Mouse (Mus musculus): Measurements from ENCODE around the gene Usp32.

Gene Usp32

DNA sequence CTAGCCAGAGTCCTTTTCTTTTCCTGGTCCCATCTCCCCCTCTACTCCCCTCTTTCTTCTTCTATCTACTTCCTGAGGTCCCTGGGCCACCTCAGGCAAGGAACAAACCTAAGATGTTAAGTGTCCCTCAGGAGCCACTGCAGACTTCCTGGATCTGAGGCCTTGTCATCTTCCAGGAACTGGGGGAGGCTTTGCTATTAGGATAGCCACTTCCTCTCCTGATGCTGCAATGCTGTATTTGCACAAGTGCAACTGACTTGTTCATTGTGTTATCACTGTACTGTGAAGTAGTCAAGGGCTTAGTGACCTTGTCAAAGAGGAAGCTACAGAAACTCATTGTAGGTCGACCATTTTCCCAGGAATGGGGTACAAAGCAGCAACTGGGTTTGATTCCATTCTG, 160.6 kb downstream of the Usp32 start:
- DNase-seq (ENCODE audit: low spot score in 2 of 2) = no peak

DNA sequence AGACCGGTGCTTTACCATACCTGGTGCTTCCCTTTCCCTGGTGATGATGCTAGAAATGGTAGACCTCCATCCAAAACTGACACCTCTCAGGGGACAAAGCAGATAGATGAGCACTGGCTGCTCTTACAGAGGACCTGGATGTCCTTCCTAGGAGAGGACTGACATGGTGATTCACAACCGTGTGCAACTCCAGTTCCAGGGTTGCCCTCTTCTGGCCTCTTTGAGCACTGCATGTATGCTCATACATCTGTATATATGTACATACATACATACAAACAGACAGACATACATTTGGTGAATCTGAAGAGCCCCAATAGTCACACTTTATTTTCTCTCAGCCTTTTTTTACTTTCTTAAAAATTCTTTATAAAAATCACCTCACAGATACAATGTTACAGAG, 161.8 kb downstream of the Usp32 start:
- peak in 1 of 2 experiments; percentile 68 for DNase-seq (ENCODE audit: low spot score in 2 of 2)

DNA sequence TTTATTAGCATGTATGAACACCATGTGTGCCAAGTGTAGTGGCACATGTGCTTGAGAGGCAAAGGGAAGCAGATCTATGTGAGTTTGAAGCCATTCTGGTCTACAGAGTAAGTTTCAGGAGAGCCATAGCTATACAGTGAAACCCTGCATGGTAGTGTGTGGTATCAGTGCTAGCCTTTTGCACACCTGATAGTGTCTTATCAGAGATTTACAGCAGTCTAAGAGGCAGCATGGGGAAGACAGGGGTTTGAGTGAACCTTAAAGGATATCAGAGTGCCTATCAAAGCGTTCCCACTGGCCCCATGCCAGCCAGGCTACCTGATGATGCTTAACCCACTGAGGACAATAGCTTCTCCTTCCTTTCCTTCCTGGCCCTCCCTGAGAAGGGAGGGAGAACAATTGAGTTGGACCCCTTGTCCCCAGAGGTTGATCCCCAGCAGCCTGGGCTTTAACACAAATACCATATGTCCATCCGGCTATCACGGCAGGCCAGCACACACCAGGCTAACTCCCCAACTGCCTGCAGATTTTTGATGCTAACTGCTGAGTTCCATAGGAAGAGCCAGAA, 162.5 kb downstream of the Usp32 start:
- no peak for DNase-seq (ENCODE audit: low spot score in 2 of 2)

DNA sequence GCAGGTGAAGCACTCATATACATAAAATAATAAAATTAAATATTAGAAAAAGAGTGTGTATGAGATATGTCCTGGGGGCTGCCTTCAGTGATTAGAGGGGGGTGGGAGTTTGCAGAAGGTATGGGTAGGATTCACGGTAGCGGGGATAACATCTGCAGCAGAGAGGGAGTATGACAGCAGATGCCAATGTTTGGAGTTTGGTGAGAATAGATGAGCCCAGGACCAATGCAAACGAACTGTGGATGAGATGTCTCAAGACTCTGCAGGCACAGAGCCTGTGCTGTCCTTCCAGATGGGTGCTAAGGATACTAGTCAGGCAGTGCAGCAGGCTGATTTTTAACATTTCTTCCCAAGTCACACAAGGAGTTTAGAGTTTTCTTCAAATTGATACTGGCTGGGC, 163.3 kb downstream of the Usp32 start:
- DNase-seq (ENCODE audit: low spot score in 2 of 2) = no peak

DNA sequence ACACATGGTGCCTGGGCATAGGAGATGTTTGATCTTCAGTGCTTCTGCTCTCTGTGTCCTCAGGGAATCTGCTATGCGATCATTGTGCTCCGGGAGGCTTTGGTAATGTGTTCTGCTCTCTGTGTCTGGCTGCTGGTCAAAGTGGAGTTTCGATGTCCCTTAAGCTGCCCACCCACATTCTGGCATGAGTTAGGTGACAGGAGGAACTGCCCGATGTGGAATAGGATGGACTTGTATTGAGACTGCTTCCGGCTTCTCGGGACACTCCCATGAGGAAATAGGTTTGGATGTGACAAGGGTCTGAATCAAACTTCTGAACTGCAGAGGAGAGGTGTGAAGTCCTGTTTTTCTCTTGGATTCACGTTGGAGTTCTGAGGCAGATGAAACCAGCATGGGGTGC, 165.4 kb downstream of the Usp32 start:
- no peak for DNase-seq (ENCODE audit: low spot score in 2 of 2)

DNA sequence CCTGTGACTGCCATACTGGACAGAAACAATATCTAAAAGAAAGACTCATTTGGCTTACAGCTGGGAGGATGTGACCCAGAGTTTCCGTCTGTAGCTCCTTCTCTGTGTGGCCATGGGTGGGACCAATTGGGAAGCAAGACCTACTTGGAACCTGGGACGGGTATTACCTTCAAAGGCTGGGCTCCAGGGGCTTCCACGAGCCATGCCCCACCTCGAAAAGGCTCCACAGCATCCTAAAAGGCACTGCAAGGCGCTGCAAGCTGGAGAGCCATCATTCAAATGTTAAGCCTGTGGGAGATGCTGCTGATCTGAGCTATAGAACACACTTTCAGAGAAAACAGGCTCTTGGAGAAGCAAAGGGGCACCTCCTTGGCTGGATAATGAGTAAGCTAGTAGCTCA, 166.3 kb downstream of the Usp32 start:
- DNase-seq (ENCODE audit: low spot score in 2 of 2) = no peak

GRCm38 (mm10) chr11:84972067-84972466, 167.9 kb downstream of the Usp32 start:
- DNase-seq (ENCODE audit: low spot score in 2 of 2) = no peak

DNA sequence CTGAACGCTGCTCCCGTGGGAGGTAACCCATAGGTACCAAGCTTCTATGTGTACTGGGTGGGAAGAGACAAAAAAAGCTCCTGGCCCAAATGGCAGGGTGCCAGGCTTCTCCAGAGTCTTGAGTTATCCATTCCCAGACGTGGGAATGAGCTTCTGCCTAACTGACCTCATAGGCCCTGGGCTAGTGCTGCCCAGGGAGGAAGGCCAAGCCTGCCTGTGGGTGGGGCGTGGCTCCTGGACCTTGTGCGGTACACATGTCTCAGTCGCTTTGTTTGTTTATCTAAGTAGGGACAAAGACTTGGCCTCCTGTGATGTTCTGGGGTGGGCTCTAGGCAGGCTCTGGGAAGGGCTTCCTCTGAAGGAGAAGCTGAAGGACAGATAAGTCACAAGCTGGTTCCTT, 171.2 kb downstream of the Usp32 start:
- peak; percentile 53 to 60 for DNase-seq (ENCODE audit: low spot score in 2 of 2)

- DNase-seq (ENCODE audit: low spot score in 2 of 2) = no peak
These were observed 171.7 kb downstream of the Usp32 start for GRCm38 (mm10) chr11:84968309-84968708.

DNA sequence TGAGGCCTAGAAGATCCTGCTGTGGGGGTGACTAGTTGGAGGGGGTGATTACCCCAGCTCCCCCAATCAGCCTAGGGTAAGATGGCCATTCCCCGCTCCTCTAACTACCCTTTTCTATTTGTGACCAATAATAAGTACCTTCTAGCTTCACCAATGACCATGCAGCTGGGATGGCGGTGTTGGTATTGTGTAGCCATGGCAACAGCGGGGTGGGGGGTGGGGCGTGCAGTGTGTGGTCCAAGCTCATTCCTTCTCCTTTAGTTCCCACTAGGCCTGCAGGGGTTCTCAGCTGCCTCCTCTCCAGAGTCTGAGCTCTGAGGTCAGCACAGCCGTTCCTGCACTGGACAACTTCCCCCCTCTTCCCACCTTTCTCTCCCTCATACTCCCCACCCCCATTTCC, 172.8 kb downstream of the Usp32 start:
- no peak for DNase-seq (ENCODE audit: low spot score in 2 of 2)

DNA sequence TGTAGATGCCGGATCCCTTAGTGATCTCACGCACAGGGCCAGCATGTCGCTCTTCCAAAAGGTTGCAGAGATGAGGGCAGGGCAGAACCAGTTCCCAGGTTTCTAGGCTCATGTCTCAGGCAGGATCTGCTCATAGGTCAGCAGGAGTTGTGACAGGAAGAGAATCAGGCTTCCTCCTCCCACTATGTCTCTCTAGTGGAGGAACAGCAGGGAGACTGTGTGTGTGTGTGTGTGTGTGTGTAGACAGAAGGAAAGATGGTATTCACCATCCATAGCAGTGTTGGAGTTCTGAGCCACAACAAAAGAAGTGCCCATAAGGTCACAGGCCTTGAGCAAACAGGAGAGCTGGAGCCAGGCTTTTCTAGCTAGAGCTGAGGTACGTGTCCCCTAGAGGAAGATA, 173.3 kb downstream of the Usp32 start:
- DNase-seq (ENCODE audit: low spot score in 2 of 2) = no peak

DNA sequence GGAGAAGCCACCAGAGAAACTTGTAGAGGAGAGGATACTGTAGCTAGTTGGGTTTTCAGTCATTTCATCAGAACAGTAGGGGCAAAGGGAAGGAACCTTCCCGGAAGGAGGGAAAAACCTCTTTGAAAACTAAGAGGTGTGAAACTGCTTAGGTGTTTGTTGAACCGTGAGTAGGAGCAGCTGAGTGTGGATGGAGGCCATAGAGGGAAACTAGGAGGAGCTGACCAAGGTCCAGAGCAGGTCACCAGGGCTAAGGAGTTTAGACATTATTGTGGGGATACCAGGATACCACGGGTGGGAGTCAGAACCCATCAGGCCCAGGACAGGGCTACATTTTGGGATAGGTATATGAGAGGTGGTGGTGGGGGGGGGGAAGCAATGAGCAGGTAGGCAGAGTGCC, 176.4 kb downstream of the Usp32 start:
- DNase-seq (ENCODE audit: low spot score in 2 of 2) = no peak

- no peak for DNase-seq (ENCODE audit: low spot score in 2 of 2)
These were observed 177.4 kb downstream of the Usp32 start for GRCm38 (mm10) chr11:84962536-84962935.

GRCm38 (mm10) chr11:84961571-84961970, 178.4 kb downstream of the Usp32 start:
- no peak for DNase-seq (ENCODE audit: low spot score in 2 of 2)

- no peak for DNase-seq (ENCODE audit: low spot score in 2 of 2)
These were observed 179.2 kb downstream of the Usp32 start for GRCm38 (mm10) chr11:84960780-84961179.

GRCm38 (mm10) chr11:84960291-84960690, 179.7 kb downstream of the Usp32 start:
- no peak for DNase-seq (ENCODE audit: low spot score in 2 of 2)

DNA sequence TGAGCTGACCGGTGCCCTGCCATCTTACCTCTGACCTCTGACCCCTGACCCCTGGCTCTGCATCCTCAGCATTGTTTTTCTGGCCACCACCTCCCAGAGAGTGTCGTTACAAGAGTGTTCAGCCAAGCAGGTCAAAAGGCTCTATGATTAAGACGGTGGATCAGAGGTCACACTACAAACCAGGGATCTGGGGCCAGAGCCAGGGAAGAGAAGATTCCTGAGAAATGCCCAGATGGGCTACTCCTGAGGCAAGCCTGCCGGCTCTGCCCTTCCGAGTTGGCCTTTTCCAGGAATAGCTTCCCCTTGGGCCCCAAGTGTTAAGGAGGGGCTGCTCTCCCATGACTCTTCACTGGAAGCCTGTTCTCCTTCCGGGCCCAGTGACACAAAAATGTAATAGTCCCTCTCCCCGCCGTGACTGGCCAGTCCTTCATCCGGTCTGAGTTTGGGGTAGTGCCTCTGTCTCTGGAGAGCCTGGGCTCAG, 180.2 kb downstream of the Usp32 start:
- no peak for DNase-seq (ENCODE audit: low spot score in 2 of 2)

DNA sequence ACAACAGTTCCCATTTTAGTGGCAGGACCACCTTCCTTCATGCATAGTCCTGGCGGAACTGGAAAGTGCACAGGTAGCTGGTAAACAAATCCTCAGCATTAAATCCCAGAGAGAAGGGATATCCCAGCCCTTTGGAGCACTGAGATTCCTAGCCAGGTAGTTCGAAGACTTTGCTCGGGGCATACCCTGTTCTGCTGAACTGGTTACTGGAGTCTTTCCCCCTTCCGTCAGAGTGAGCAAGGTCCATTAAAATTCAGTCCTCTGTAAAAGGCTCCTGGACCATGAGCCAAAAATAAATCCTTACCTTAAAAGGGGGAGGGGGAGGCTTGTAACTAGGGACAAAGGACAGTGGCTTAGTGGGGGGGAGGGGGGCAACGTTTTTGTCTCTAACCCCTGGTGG, 180.8 kb downstream of the Usp32 start:
- no peak for DNase-seq (ENCODE audit: low spot score in 2 of 2)

DNA sequence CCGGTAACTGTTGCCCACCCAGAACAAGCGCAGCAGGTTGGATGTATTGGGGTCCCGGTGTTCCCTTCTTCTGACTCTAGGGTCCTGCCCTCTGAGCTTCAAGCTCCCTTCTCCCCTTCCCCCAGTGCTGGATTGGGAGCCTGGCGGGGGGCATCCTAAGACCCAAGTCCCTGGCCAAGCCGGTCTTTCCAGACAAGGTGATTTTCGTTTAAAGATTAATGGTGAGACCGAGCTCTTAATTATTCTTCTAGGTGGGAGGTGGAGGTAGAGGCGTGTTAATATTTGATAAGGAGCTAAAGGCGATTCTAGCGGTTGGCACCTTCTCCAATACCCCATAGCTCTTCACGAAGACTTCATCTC, 181.7 kb downstream of the Usp32 start:
- no peak for DNase-seq (ENCODE audit: low spot score in 2 of 2)

DNA sequence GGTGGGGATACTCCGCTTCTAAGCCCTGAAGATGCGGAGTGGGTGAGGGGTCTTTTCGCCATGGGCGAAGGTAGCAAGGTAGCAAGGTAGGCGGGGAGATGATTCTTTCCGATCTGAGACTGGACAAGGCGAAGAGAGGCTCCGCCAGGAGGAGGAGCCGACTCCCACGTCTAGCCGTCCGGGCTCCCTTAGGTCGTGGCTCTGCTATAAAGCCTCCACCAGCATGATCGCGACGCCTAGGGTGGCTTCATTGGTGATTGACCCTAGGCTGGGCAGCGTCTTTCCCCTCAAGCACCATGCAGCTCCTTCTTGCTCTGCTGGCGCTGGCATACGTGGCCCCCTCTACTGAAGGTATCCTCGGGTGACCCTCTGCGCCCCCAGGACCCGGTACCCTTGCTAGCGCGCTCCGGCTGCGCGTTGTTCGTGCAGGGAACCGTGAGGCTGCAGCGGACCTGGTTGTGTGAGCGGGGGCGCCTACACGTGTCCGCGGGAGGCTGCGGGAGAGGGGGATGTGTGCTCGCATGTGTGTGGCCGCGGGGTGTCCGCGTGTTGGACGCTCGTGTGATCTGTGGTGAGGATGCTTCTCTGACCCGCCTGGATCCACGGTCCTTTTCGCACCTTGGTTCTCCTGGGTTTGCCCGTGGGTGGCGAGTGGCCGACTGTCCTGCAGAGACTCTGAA, 182.2 kb downstream of the Usp32 start, which contains the start of gene Car4:
Gene Car4, plus strand, starts transcription at position 196 of the 680 bp plus-strand sequence.
- DNase-seq (ENCODE audit: low spot score in 2 of 2) = peak in 1 of 2 experiments; percentile 48

- DNase-seq (ENCODE audit: low spot score in 2 of 2) = no peak
These were observed 182.8 kb downstream of the Usp32 start for GRCm38 (mm10) chr11:84957171-84957570.

DNA sequence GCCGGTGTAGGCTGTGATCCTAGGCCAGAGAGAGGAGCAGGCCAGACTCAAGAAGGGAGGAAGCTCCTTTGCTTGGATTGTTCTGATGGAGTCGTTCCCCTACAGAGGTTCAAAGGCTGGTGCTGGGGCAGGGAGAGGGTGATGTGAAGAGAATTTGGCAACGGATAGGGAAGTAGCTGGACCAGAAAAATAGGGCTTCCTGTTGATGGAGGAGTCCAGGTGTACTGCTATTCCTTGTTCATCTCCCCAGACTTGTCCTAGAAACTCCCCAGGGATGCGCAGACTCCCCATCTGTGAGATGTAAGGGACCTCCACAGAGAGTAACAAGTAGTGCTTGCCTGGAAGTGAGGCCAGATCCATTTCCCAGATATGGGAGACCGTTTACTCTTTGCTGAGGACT, 183.6 kb downstream of the Usp32 start:
- no peak for DNase-seq (ENCODE audit: low spot score in 2 of 2)

GRCm38 (mm10) chr11:84952611-84953010, 187.3 kb downstream of the Usp32 start:
- DNase-seq (ENCODE audit: low spot score in 2 of 2) = no peak

GRCm38 (mm10) chr11:84948526-84948925, 191.4 kb downstream of the Usp32 start:
- no peak for DNase-seq (ENCODE audit: low spot score in 2 of 2)
